Mouse (Mus musculus): ENCODE data around the gene Rrp1. TPM values are rescaled to one million over a fixed set of nuclear protein-coding genes. Genes with fewer than 3 reads are reported as not detected.

Rrp1 gene
- polyA plus RNA-seq, 1 experiment = 132 TPM

DNA sequence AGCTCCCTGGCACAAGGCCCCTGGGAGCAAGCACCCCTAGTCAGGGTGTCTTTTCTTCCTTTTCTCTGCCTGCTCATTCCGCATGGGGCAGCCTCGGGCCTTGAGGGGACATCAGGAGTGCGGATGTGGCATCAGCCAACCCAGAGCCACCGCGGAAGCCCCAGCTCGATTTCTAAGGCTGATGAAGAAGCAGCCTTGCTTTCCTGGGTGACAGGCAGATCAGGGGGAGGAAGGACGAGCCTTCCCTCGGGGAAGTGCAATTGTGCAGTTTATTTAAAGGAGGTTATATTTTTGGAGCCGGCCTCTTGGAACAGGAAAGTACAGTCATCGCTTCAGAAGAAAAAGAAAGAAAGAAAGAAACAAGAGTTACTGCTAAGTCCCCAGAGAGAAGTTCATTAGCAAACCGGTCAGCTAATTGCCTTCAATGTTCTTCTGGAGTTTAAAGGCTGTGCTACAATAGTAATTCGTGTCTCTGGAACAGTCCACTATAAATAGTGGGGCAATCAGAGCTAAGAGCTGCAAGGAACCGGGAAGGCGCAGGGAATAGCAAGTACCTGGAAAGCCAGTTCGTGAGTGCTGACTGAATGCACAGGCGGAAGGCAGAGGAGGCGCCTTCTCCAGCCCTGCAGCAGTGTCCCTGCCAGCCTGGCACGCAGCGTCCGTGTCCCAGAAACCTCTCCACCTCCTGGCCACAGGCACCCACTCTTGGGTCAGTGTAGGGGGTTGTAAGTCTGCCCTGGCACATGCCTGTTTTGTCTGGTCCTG is 24.4 kb downstream of the Rrp1 start:
- Histone ChIP-seq H3K27ac (ENCODE audit: insufficient read depth, low read length) (no peak overlapping the region), H3K27me3 (ENCODE audit: control insufficient read depth, insufficient read depth, low read length, poor library complexity, severe bottlenecking) (no peaks in the 10 kb centered on the region), H3K36me3 (ENCODE audit: control insufficient read depth, insufficient read depth, low read length, poor library complexity, severe bottlenecking) (no peaks in the 10 kb centered on the region), H3K9ac (ENCODE audit: low read depth, poor library complexity, severe bottlenecking) (no peak overlapping the region), H3K4me1 (ENCODE audit: control insufficient read depth, insufficient read depth, low read length) (no peaks in the 10 kb centered on the region), H3K9me3 (replicated peaks; ENCODE audit: control insufficient read depth, insufficient read depth, low read length, poor library complexity, severe bottlenecking) (no peaks in the 10 kb centered on the region; the same call in 1 of the 2 replicates), H3K4me3 (ENCODE audit: low read depth, low read length) (no peak overlapping the region)
- TF ChIP-seq CTCF (IDR thresholded peaks at IDR 0.05; ENCODE audit: low read depth, low read length) (no peak), POLR2A (IDR thresholded peaks at IDR 0.05; ENCODE audit: insufficient read depth, low read length) (no peak), EP300 (IDR thresholded peaks at IDR 0.05; ENCODE audit: insufficient read depth, low read depth, low read length) (no peak)

- H3K9me3 ChIP-seq (replicated peaks; ENCODE audit: control insufficient read depth, insufficient read depth, low read length, poor library complexity, severe bottlenecking) = no peaks in the 10 kb centered on the region; the same call in 1 of the 2 replicates
- H3K36me3 ChIP-seq (ENCODE audit: control insufficient read depth, insufficient read depth, low read length, poor library complexity, severe bottlenecking) = no peaks in the 10 kb centered on the region
- TF ChIP-seq EP300 (IDR thresholded peaks at IDR 0.05; ENCODE audit: insufficient read depth, low read depth, low read length) (no peak), POLR2A (IDR thresholded peaks at IDR 0.05; ENCODE audit: insufficient read depth, low read length) (no peak), CTCF (IDR thresholded peaks at IDR 0.05; ENCODE audit: low read depth, low read length) (no peak)
- no peak overlapping the region for H3K9ac ChIP-seq (ENCODE audit: low read depth, poor library complexity, severe bottlenecking)
- H3K27me3 ChIP-seq (ENCODE audit: control insufficient read depth, insufficient read depth, low read length, poor library complexity, severe bottlenecking) = no peaks in the 10 kb centered on the region
- no peak overlapping the region for H3K27ac ChIP-seq (ENCODE audit: insufficient read depth, low read length)
- no peaks in the 10 kb centered on the region for H3K4me1 ChIP-seq (ENCODE audit: control insufficient read depth, insufficient read depth, low read length)
- H3K4me3 ChIP-seq (ENCODE audit: low read depth, low read length) = no peak overlapping the region
Observed at GRCm38 (mm10) chr10:78385520-78385919, 27.3 kb downstream of the Rrp1 start.

- Histone ChIP-seq H3K9ac (ENCODE audit: low read depth, poor library complexity, severe bottlenecking) (no peak overlapping the region), H3K4me1 (ENCODE audit: control insufficient read depth, insufficient read depth, low read length) (no peaks in the 10 kb centered on the region), H3K27ac (ENCODE audit: insufficient read depth, low read length) (no peak overlapping the region), H3K4me3 (ENCODE audit: low read depth, low read length) (no peak overlapping the region), H3K36me3 (ENCODE audit: control insufficient read depth, insufficient read depth, low read length, poor library complexity, severe bottlenecking) (no peaks in the 10 kb centered on the region), H3K9me3 (replicated peaks; ENCODE audit: control insufficient read depth, insufficient read depth, low read length, poor library complexity, severe bottlenecking) (no peaks in the 10 kb centered on the region), H3K27me3 (ENCODE audit: control insufficient read depth, insufficient read depth, low read length, poor library complexity, severe bottlenecking) (no peaks in the 10 kb centered on the region)
- TF ChIP-seq POLR2A (IDR thresholded peaks at IDR 0.05; ENCODE audit: insufficient read depth, low read length) = no peak
- TF ChIP-seq CTCF (IDR thresholded peaks at IDR 0.05; ENCODE audit: low read depth, low read length) = no peak
- TF ChIP-seq EP300 (IDR thresholded peaks at IDR 0.05; ENCODE audit: insufficient read depth, low read depth, low read length) = no peak
Observed at GRCm38 (mm10) chr10:78383567-78383966, 29.3 kb downstream of the Rrp1 start.

GRCm38 (mm10) chr10:78378516-78378915 is 34.3 kb downstream of the Rrp1 start:
- no peaks in the 10 kb centered on the region for H3K9me3 ChIP-seq (replicated peaks; ENCODE audit: control insufficient read depth, insufficient read depth, low read length, poor library complexity, severe bottlenecking)
- no peak for TF ChIP-seq CTCF (IDR thresholded peaks at IDR 0.05; ENCODE audit: low read depth, low read length)
- TF ChIP-seq POLR2A (IDR thresholded peaks at IDR 0.05; ENCODE audit: insufficient read depth, low read length) = no peak
- TF ChIP-seq EP300 (IDR thresholded peaks at IDR 0.05; ENCODE audit: insufficient read depth, low read depth, low read length) = no peak
- H3K4me3 ChIP-seq (ENCODE audit: low read depth, low read length) = no peak overlapping the region
- no peak overlapping the region for H3K9ac ChIP-seq (ENCODE audit: low read depth, poor library complexity, severe bottlenecking)
- H3K27me3 ChIP-seq (ENCODE audit: control insufficient read depth, insufficient read depth, low read length, poor library complexity, severe bottlenecking) = no peaks in the 10 kb centered on the region
- H3K27ac ChIP-seq (ENCODE audit: insufficient read depth, low read length) = no peak overlapping the region
- H3K4me1 ChIP-seq (ENCODE audit: control insufficient read depth, insufficient read depth, low read length) = no peaks in the 10 kb centered on the region
- H3K36me3 ChIP-seq (ENCODE audit: control insufficient read depth, insufficient read depth, low read length, poor library complexity, severe bottlenecking) = no peaks in the 10 kb centered on the region

DNA sequence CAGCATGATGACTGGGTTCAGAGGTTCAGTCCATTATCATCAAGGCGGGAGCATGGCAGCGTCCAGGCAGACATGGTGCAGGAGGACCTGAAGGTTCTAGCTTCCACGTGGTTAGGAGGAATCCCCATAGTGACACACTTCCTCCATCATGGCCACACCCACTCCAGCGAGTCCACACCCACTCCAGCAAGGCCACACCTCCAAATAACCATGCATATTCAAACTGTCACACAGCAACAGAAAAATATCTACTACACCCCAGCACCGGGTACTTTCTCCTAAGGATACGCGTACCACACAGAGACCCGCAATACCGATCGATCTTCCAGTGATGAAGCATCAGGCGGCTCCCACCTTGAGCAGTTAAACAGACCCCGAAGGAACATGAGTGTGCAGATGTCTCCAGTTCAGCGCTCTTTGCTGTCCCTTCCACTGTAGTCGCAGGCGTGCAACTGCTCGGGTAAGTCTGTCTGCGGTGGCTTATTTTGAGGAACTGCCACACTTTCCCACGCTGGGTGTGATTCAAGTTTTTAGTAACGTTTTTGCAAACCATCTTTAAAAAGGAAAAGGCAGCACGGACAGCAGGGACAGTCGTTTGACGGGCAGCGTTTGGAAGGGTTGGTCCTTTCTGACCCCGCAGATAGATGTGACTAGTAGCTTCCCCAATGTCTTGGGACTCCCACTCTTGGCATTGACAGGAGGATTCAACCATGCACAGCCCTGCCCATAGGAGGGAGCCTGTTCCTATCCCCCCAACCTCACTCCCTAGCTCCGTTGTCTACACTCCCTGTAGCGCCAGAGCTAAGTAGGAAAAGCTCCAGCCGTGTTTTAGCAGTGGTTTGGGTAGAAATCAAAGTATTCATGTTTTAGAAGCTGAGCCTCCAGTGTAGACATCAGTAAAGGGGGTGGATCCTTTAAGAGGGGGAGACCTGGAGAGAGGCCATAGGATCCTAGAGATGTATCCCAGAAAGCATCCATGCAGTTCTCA is 39.9 kb downstream of the Rrp1 start:
- no peak overlapping the region for H3K9ac ChIP-seq (ENCODE audit: low read depth, poor library complexity, severe bottlenecking)
- TF ChIP-seq POLR2A (IDR thresholded peaks at IDR 0.05; ENCODE audit: insufficient read depth, low read length) (no peak), CTCF (IDR thresholded peaks at IDR 0.05; ENCODE audit: low read depth, low read length) (no peak), EP300 (IDR thresholded peaks at IDR 0.05; ENCODE audit: insufficient read depth, low read depth, low read length) (no peak)
- H3K27ac ChIP-seq (ENCODE audit: insufficient read depth, low read length) = no peak overlapping the region
- peak overlapping the region; percentile 45 for H3K4me3 ChIP-seq (ENCODE audit: low read depth, low read length)
- peaks cover 12% of the 10 kb centered on the region for H3K4me1 ChIP-seq (ENCODE audit: control insufficient read depth, insufficient read depth, low read length)
- H3K9me3 ChIP-seq (replicated peaks; ENCODE audit: control insufficient read depth, insufficient read depth, low read length, poor library complexity, severe bottlenecking) = no peaks in the 10 kb centered on the region
- H3K36me3 ChIP-seq (ENCODE audit: control insufficient read depth, insufficient read depth, low read length, poor library complexity, severe bottlenecking) = no peaks in the 10 kb centered on the region
- no peaks in the 10 kb centered on the region for H3K27me3 ChIP-seq (ENCODE audit: control insufficient read depth, insufficient read depth, low read length, poor library complexity, severe bottlenecking)

Measured in ES-Bruce4 (cell line).